Mouse (Mus musculus): ENCODE results near the gene Pde4d. TPM values are rescaled to one million over a fixed set of nuclear protein-coding genes. Genes with fewer than 3 reads are reported as not detected.
"Not testable (repeated sequence)": the region's sequence is repeated elsewhere in the genome, so short reads cannot be mapped to it uniquely, and the experiment has no call there.

The Pde4d gene
- total and polyA plus RNA-seq, 2 experiments from 2014 or later = 19.0 to 103 TPM

DNA sequence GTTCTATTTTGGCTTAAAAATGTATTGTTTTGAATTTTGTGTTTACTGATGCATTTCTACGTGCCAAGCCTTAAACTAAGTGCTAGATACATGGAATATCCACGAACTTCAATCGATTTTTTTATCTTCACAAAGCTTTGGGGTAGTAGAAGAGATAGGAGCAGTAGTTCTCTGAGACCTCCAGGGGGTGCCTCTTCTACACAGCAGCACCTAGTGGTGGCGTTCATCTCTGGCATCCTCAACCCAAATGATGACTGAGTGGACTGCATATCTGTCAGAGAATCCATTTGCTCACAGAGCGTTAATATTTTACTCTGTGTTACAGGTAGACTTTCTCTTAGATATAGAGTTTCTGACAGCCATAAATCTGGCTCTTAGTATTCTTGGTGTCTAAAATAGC is 272.5 kb downstream of the Pde4d start:
- DNase-seq (ENCODE audit: low spot score) (no peak), ATAC-seq (ENCODE audit: low FRiP score) (no peak)
- H3K27ac ChIP-seq (ENCODE audit: low read depth, low read length) = no peak overlapping the region
- H3K27me3 ChIP-seq (ENCODE audit: insufficient read depth, low read length) = no peaks in the 10 kb centered on the region
- no peak overlapping the region for H3K4me3 ChIP-seq (ENCODE audit: low read depth, low read length)
- no peaks in the 10 kb centered on the region for H3K4me1 ChIP-seq (ENCODE audit: insufficient read depth, low read length)
- H3K9ac ChIP-seq (replicated peaks; ENCODE audit: low read length, poor library complexity, severe bottlenecking) = no peak overlapping the region
- no peaks in the 10 kb centered on the region for H3K36me3 ChIP-seq (ENCODE audit: insufficient read depth, low read length)
- no peak overlapping the region for H3K4me2 ChIP-seq (ENCODE audit: low read depth, low read length, poor library complexity, severe bottlenecking)
- TF ChIP-seq CTCF (IDR thresholded peaks at IDR 0.05) = no peak
- no peaks in the 10 kb centered on the region for H3K9me3 ChIP-seq (ENCODE audit: low read length)
- WGBS = 81% methylated on average over 5 of the region's 5 CpGs

DNA sequence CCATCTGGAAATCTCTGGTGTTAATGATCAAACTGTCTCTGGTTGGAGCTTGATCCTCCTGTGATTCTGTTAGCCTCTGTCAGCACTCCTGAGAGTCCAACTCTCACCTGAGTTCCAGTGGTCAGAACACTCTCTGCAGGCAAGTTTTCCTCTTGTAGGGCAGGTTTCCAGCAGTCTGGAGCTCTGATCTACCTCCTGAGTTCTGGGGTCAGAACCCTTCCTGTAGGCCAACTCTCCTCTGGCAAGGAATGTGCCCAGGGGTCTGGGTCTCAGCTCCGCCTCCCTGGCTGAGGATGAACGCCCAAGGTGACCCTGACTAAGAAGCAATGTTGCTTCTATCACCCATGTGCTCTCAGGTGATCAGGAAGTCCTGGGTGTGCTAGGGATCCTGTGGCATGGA is 284.6 kb downstream of the Pde4d start:
- not testable (repeated sequence) for H3K27me3 ChIP-seq (ENCODE audit: insufficient read depth, low read length); DNase-seq (ENCODE audit: low spot score); H3K4me2 ChIP-seq (ENCODE audit: low read depth, low read length, poor library complexity, severe bottlenecking); H3K4me1 ChIP-seq (ENCODE audit: insufficient read depth, low read length); H3K4me3 ChIP-seq (ENCODE audit: low read depth, low read length); H3K9me3 ChIP-seq (ENCODE audit: low read length); H3K9ac ChIP-seq (replicated peaks; ENCODE audit: low read length, poor library complexity, severe bottlenecking); H3K27ac ChIP-seq (ENCODE audit: low read depth, low read length); H3K36me3 ChIP-seq (ENCODE audit: insufficient read depth, low read length); ATAC-seq (ENCODE audit: low FRiP score)
- WGBS = 78% methylated on average over 2 of the region's 2 CpGs

DNA sequence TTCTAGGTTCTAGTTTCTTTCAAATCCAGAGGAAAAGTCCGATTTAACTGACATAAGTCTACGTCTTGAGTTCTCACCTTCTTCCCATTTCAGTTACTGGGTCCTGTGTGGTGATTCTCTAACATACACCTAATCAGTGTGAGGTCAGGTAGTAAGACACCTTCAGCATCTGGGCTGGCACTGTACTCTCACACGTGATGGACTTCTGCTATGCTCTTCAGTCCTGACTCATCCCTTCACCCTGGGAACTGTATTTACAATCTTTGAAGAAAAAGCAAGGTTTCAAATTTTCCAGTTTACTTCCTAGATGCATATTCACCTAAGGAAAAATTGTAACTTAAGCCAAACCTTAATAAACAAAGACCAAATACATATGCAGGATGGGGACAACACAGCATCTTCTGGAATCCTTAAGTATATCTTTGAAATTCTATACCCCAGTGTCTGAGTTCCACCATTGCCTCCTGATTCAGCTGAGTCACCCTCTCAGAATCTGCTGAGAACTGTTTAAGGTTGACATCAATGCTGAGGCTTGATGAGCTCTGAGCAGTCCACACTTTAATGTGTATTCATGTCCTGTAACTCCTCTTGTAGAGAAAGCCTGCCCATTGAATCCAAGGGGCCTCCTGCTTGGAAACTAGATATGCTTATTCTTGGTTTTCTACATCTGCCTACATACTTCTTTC is 301.6 kb downstream of the Pde4d start:
- no peaks in the 10 kb centered on the region for H3K4me1 ChIP-seq (ENCODE audit: insufficient read depth, low read length)
- no peak overlapping the region for H3K4me3 ChIP-seq (ENCODE audit: low read depth, low read length)
- DNase-seq (ENCODE audit: low spot score) (no peak), ATAC-seq (ENCODE audit: low FRiP score) (no peak)
- no peak overlapping the region for H3K4me2 ChIP-seq (ENCODE audit: low read depth, low read length, poor library complexity, severe bottlenecking)
- 80% methylated on average over 3 of the region's 3 CpGs for WGBS
- H3K9ac ChIP-seq (replicated peaks; ENCODE audit: low read length, poor library complexity, severe bottlenecking) = no peak overlapping the region
- no peak overlapping the region for H3K27ac ChIP-seq (ENCODE audit: low read depth, low read length)
- no peaks in the 10 kb centered on the region for H3K27me3 ChIP-seq (ENCODE audit: insufficient read depth, low read length)
- no peak for TF ChIP-seq CTCF (IDR thresholded peaks at IDR 0.05)
- no peaks in the 10 kb centered on the region for H3K36me3 ChIP-seq (ENCODE audit: insufficient read depth, low read length)
- H3K9me3 ChIP-seq (ENCODE audit: low read length) = no peaks in the 10 kb centered on the region

DNA sequence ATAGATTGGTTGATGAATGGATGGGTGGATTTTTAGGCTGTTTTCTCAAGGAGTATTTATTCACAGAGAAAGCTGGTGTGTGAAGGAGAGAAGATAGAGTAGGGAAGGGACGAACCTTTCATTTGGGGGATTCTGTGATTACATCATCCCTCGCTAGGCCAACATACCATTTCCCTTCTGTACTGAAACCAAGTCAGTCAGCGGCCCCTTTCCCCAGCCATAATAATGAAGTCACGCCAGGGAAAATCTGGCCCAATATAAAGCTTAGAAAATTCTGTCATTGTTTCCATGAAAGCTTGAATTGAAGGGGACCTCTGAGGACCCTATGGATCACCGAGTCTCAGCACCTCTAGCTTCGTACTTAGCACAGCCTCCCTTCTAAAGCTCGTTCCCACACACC is 307.7 kb downstream of the Pde4d start:
- Histone ChIP-seq H3K4me3 (ENCODE audit: low read depth, low read length) (no peak overlapping the region), H3K27ac (ENCODE audit: low read depth, low read length) (no peak overlapping the region), H3K9me3 (ENCODE audit: low read length) (no peaks in the 10 kb centered on the region), H3K9ac (replicated peaks; ENCODE audit: low read length, poor library complexity, severe bottlenecking) (no peak overlapping the region), H3K4me1 (ENCODE audit: insufficient read depth, low read length) (no peaks in the 10 kb centered on the region), H3K36me3 (ENCODE audit: insufficient read depth, low read length) (no peaks in the 10 kb centered on the region), H3K4me2 (ENCODE audit: low read depth, low read length, poor library complexity, severe bottlenecking) (no peak overlapping the region), H3K27me3 (ENCODE audit: insufficient read depth, low read length) (no peaks in the 10 kb centered on the region)
- no peak for TF ChIP-seq CTCF (IDR thresholded peaks at IDR 0.05)
- 77% methylated on average over 7 of the region's 7 CpGs for WGBS
- DNase-seq (ENCODE audit: low spot score) (no peak), ATAC-seq (ENCODE audit: low FRiP score) (no peak)

DNA sequence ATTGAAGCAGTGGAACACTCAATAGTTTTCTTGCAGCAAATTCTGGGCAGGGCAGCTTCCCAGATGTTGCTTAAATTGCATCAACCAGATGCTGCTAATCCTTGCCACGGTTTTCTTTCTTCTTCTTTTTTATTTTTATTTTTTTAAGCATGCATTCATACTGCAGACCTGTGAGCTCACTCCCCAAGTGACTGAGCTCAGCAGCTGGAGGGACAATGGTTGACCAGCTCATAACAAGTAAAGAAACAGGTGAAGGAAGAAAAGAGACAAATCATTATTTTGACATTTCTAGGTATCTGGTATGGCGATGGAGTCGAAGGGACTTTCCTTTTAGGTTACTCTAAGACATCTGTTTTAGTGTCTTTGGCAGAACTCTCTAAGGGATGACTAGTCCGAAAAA is 308.6 kb downstream of the Pde4d start:
- H3K4me1 ChIP-seq (ENCODE audit: insufficient read depth, low read length) = no peaks in the 10 kb centered on the region
- no peaks in the 10 kb centered on the region for H3K9me3 ChIP-seq (ENCODE audit: low read length)
- H3K27me3 ChIP-seq (ENCODE audit: insufficient read depth, low read length) = no peaks in the 10 kb centered on the region
- no peaks in the 10 kb centered on the region for H3K36me3 ChIP-seq (ENCODE audit: insufficient read depth, low read length)
- no peak overlapping the region for H3K9ac ChIP-seq (replicated peaks; ENCODE audit: low read length, poor library complexity, severe bottlenecking)
- no peak for DNase-seq (ENCODE audit: low spot score)
- H3K27ac ChIP-seq (ENCODE audit: low read depth, low read length) = no peak overlapping the region
- 67% methylated on average over 4 of the region's 4 CpGs for WGBS
- H3K4me3 ChIP-seq (ENCODE audit: low read depth, low read length) = no peak overlapping the region
- TF ChIP-seq CTCF (IDR thresholded peaks at IDR 0.05) = no peak
- no peak for ATAC-seq (ENCODE audit: low FRiP score)
- no peak overlapping the region for H3K4me2 ChIP-seq (ENCODE audit: low read depth, low read length, poor library complexity, severe bottlenecking)

DNA sequence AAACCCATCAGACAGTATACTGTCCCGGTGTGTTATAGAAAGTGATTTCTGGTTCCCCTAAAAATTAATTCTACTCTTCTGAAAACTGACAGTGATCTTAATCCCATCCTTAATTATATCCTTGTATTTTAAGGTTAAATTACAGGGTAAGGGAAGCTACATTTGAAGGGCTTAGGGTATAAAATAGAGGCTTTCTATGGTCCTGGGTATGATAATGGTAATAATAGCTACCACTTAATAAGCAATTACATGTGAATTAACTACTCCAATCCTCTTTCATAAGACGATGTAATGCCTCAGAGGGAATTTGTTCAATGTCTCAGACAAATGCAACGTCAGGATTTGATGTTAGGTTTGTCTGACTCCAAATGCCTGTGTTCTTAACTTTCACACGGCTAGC is 309.4 kb downstream of the Pde4d start:
- Histone ChIP-seq H3K27ac (ENCODE audit: low read depth, low read length) (no peak overlapping the region), H3K4me3 (ENCODE audit: low read depth, low read length) (no peak overlapping the region), H3K36me3 (ENCODE audit: insufficient read depth, low read length) (no peaks in the 10 kb centered on the region), H3K9me3 (ENCODE audit: low read length) (no peaks in the 10 kb centered on the region), H3K4me1 (ENCODE audit: insufficient read depth, low read length) (no peaks in the 10 kb centered on the region), H3K4me2 (ENCODE audit: low read depth, low read length, poor library complexity, severe bottlenecking) (no peak overlapping the region), H3K9ac (replicated peaks; ENCODE audit: low read length, poor library complexity, severe bottlenecking) (no peak overlapping the region), H3K27me3 (ENCODE audit: insufficient read depth, low read length) (no peaks in the 10 kb centered on the region)
- no peak for TF ChIP-seq CTCF (IDR thresholded peaks at IDR 0.05)
- ATAC-seq (ENCODE audit: low FRiP score) (no peak), DNase-seq (ENCODE audit: low spot score) (no peak)
- WGBS = 59% methylated on average over 4 of the region's 4 CpGs
